Mouse (Mus musculus) cerebellum, adult 2 months (tissue): ENCODE measurements around the gene Tulp2.

ENCODE experiments used
- CTCF ChIP-seq: fragments of 200-500 bp; IDR thresholded peaks from 2 replicates; pipeline ENCODE4 v1.5.1; 2011; ENCODE audit warnings: low read depth, mild to moderate bottlenecking, control low read depth, low read length, moderate library complexity, borderline replicate concordance; ENCODE audit not compliant: insufficient read depth
- POLR2A ChIP-seq: fragments of 200-500 bp; IDR thresholded peaks from 2 replicates; pipeline ENCODE4 v1.6.1; 2011; ENCODE audit warnings: low read length, control low read depth, borderline replicate concordance; ENCODE audit not compliant: insufficient read depth

GRCm38 (mm10) chr7:45456721-45457203 lies 24.9 kb upstream of the Tulp2 start:
- no peak for TF ChIP-seq CTCF
- no peak for TF ChIP-seq POLR2A
